ENCODE assay signal across 8 mouse cellular contexts in genomic region chr2:119797279-119797783, GRCm38 (mm10). TPM values are rescaled to one million over a fixed set of nuclear protein-coding genes. Genes with fewer than 3 reads are reported as not detected.
DNase-seq lines count a peak whose midpoint lies in the region; ATAC-seq and TF ChIP-seq lines count a peak whose summit lies in the region.

Tyro3 (plus strand) TSS chr2:119797733.

- H3K27me3 ChIP-seq in heart, embryonic 13.5 days (replicated peaks), result peaks cover 48% of the 10 kb centered on the region
- H3K27me3 ChIP-seq in E14TG2a.4 (ENCODE audit: insufficient read depth, low read length), result no peaks in the 10 kb centered on the region
- peaks cover 24% of the 10 kb centered on the region for H3K27me3 ChIP-seq in forebrain, embryonic 13.5 days

- peaks cover 38% of the 10 kb centered on the region for H3K4me1 ChIP-seq in heart, embryonic 13.5 days
- H3K4me1 ChIP-seq in E14TG2a.4 (replicated peaks; ENCODE audit: low read depth, low read length), result peaks cover 53% of the 10 kb centered on the region
- H3K4me1 ChIP-seq in forebrain, embryonic 13.5 days, result peaks cover 34% of the 10 kb centered on the region

- peak within 1 kb of the TSS; percentile 8; the same call in 1 of the 2 replicates for H3K27ac ChIP-seq in heart, embryonic 13.5 days (replicated peaks)
- H3K27ac ChIP-seq in forebrain, embryonic 13.5 days, result no peak within 1 kb of the TSS

- ATAC-seq in heart, embryonic 13.5 days (ENCODE audit: extremely low read depth, insufficient number of reproducible peaks, low FRiP score, low TSS enrichment), result no peak
- ATAC-seq in forebrain, embryonic 13.5 days, result no peak
- ATAC-seq in cerebellum, adult (ENCODE audit: insufficient number of reproducible peaks, low FRiP score, low TSS enrichment), result no peak

- DNase-seq in heart, adult 9 months (ENCODE audit: low spot score in 2 of 2), result no peak
- no peak for DNase-seq in left cerebral cortex, postnatal 4 days
- DNase-seq in adrenal gland, postnatal 10 days, result no peak
- no peak for DNase-seq in adrenal gland, postnatal 14 days

- no peak within 1 kb of the TSS for H3K4me3 ChIP-seq in heart, embryonic 13.5 days
- peak within 1 kb of the TSS; percentile 90 for H3K4me3 ChIP-seq in E14TG2a.4 (replicated peaks; ENCODE audit: low read length)
- no peak within 1 kb of the TSS for H3K4me3 ChIP-seq in forebrain, embryonic 13.5 days

- peak within 1 kb of the TSS; percentile 99 for H3K4me2 ChIP-seq in heart, embryonic 13.5 days
- peak within 1 kb of the TSS; percentile 98; the same call in 1 of the 2 replicates for H3K4me2 ChIP-seq in forebrain, embryonic 13.5 days

- H3K36me3 ChIP-seq in heart, embryonic 13.5 days, result no peaks in the 10 kb centered on the region
- H3K36me3 ChIP-seq in E14TG2a.4 (ENCODE audit: insufficient read depth, low read length), result peaks cover 13% of the 10 kb centered on the region
- H3K36me3 ChIP-seq in forebrain, embryonic 13.5 days (ENCODE audit: poor library complexity, severe bottlenecking), result no peaks in the 10 kb centered on the region

- WGBS in heart, embryonic 13.5 days, result 51% methylated on average over 5 of the region's 5 CpGs
- WGBS in forebrain, embryonic 13.5 days, result 66% methylated on average over 5 of the region's 5 CpGs

- no peaks in the 10 kb centered on the region for H3K9me3 ChIP-seq in heart, embryonic 13.5 days
- H3K9me3 ChIP-seq in E14TG2a.4 (ENCODE audit: low read length), result no peaks in the 10 kb centered on the region
- no peaks in the 10 kb centered on the region for H3K9me3 ChIP-seq in forebrain, embryonic 13.5 days (replicated peaks)

- intact Hi-C loops in left cerebral cortex, postnatal 4 days (cut with DNase I), result loop anchor here (10.0 kb wide), 1 partner anchor 117 kb away; no protein-coding TSS in a partner anchor

- no peak for TF ChIP-seq CTCF in E14TG2a.4 (conservative IDR thresholded peaks at IDR 0.05; ENCODE audit: low read length)

- peak within 1 kb of the TSS; percentile 33; the same call in 1 of the 2 replicates for H3K9ac ChIP-seq in heart, embryonic 13.5 days
- no peak within 1 kb of the TSS for H3K9ac ChIP-seq in forebrain, embryonic 13.5 days

RNA-seq across cellular contexts. Expression of gene Tyro3, which starts in this region (rescaled TPM):
- polyA plus RNA-seq in heart, embryonic 13.5 days (2015; fragmentation: Nextera tagmentation; extraction: Ambion mirVana), result 7.3 and 7.9 TPM in 2 replicates
- 17.1 and 18.7 TPM in 2 replicates for polyA plus RNA-seq in forebrain, embryonic 13.5 days (2015; fragmentation: Nextera tagmentation; extraction: Ambion mirVana)
- 10 to 100 TPM; 40.9 to 50.9 TPM for total RNA-seq in left cerebral cortex, postnatal 4 days (2021)
- total RNA-seq in adrenal gland, postnatal 10 days (2021), result 1 to 10 TPM; 6.0 to 8.8 TPM
- 6.0 and 7.7 TPM in 2 replicates for total RNA-seq in adrenal gland, postnatal 14 days (2021)
